Mouse (Mus musculus): ENCODE measurements around the gene Cox20. TPM values are rescaled to one million over a fixed set of nuclear protein-coding genes. Genes with fewer than 3 reads are reported as not detected.

Cox20 gene
- polyA plus RNA-seq, 1 experiment from 2014 or later = 124 TPM

GRCm38 (mm10) chr1:178303425-178303824 lies 15.5 kb upstream of the Cox20 start:
- WGBS = 24% methylated on average over 3 of the region's 3 CpGs
- Histone ChIP-seq H3K4me1 (no peaks in the 10 kb centered on the region), H3K27me3 (no peaks in the 10 kb centered on the region), H3K9ac (no peak overlapping the region), H3K4me2 (no peak overlapping the region), H3K36me3 (no peaks in the 10 kb centered on the region), H3K9me3 (no peaks in the 10 kb centered on the region), H3K27ac (no peak overlapping the region), H3K4me3 (no peak overlapping the region)
- peak; percentile 48; the same call in 1 of the 2 replicates for ATAC-seq (ENCODE audit: borderline replicate concordance, extremely low read depth, low FRiP score, low TSS enrichment)

- Histone ChIP-seq H3K27me3 (no peaks in the 10 kb centered on the region), H3K27ac (no peak overlapping the region), H3K9ac (no peak overlapping the region), H3K4me3 (no peak overlapping the region), H3K36me3 (no peaks in the 10 kb centered on the region), H3K4me1 (no peaks in the 10 kb centered on the region), H3K9me3 (no peaks in the 10 kb centered on the region), H3K4me2 (no peak overlapping the region)
- WGBS = 34% methylated on average over 2 of the region's 2 CpGs
- ATAC-seq (ENCODE audit: borderline replicate concordance, extremely low read depth, low FRiP score, low TSS enrichment) = no peak
Measured at GRCm38 (mm10) chr1:178309487-178309886, 9.4 kb upstream of the Cox20 start.

DNA sequence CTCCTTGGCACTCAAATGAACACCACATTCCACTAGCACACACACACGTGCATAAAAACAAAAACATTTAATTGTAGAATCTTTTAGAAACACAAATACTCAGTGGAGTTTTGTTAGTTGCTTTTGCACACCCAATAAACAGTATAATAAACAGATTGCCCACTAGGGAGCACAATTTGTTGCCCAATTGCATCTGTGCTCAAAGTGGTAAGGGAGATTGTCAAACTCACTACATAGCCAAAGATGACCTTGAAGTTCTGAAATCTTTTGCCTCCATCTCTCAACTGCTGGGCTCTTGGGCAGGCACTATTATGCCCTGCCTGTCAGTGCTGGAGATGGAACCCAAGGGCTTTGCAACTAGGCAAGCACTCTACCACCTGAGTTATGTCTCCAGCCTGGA lies 8.8 kb upstream of the Cox20 start:
- Histone ChIP-seq H3K4me3 (no peak overlapping the region), H3K9ac (no peak overlapping the region), H3K4me1 (no peaks in the 10 kb centered on the region), H3K9me3 (no peaks in the 10 kb centered on the region), H3K4me2 (no peak overlapping the region), H3K36me3 (no peaks in the 10 kb centered on the region), H3K27ac (no peak overlapping the region), H3K27me3 (no peaks in the 10 kb centered on the region)
- ATAC-seq (ENCODE audit: borderline replicate concordance, extremely low read depth, low FRiP score, low TSS enrichment) = no peak
- 65% methylated on average over 1 of the region's 1 CpGs for WGBS

GRCm38 (mm10) chr1:178313039-178313597 lies 5.8 kb upstream of the Cox20 start:
- Histone ChIP-seq H3K27ac (no peak overlapping the region), H3K4me2 (no peak overlapping the region), H3K9me3 (no peaks in the 10 kb centered on the region), H3K4me1 (peaks cover 7% of the 10 kb centered on the region), H3K9ac (no peak overlapping the region), H3K36me3 (no peaks in the 10 kb centered on the region), H3K27me3 (no peaks in the 10 kb centered on the region), H3K4me3 (no peak overlapping the region)
- WGBS = 92% methylated on average over 1 of the region's 1 CpGs
- no peak for ATAC-seq (ENCODE audit: borderline replicate concordance, extremely low read depth, low FRiP score, low TSS enrichment)

DNA sequence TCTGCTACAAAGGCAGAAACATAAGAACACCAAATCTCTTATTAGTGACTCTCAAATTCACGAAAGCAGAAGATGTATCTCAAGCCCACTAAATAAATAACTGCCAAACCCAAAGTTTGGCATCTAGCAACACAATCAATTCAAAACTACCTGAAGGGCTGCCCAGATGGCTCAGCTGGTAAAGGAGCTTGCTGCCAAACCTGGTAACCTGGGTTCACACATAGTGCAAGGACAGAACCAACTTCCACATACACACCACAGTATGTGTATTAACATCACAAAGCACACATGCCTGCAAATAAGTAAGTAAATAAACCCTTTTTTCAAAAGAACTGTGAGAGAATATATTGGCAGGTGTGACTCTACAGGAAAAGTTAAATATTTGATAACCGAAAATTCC lies 4.7 kb upstream of the Cox20 start:
- Histone ChIP-seq H3K36me3 (no peaks in the 10 kb centered on the region), H3K4me2 (no peak overlapping the region), H3K9me3 (no peaks in the 10 kb centered on the region), H3K9ac (no peak overlapping the region), H3K27ac (no peak overlapping the region), H3K4me3 (no peak overlapping the region), H3K27me3 (no peaks in the 10 kb centered on the region), H3K4me1 (peaks cover 7% of the 10 kb centered on the region)
- WGBS = 78% methylated on average over 2 of the region's 2 CpGs
- ATAC-seq (ENCODE audit: borderline replicate concordance, extremely low read depth, low FRiP score, low TSS enrichment) = no peak

- peaks cover 24% of the 10 kb centered on the region for H3K4me1 ChIP-seq
- peak overlapping the region; percentile 68 for H3K4me2 ChIP-seq
- WGBS = 30% methylated on average over 10 of the region's 10 CpGs
- H3K9ac ChIP-seq = peak overlapping the region; percentile 86
- peak overlapping the region; percentile 99 for H3K27ac ChIP-seq
- no peaks in the 10 kb centered on the region for H3K27me3 ChIP-seq
- H3K36me3 ChIP-seq = peaks cover 12% of the 10 kb centered on the region
- peak overlapping the region; percentile 61 for H3K4me3 ChIP-seq
- ATAC-seq (ENCODE audit: borderline replicate concordance, extremely low read depth, low FRiP score, low TSS enrichment) = no peak
- H3K9me3 ChIP-seq = no peaks in the 10 kb centered on the region
Measured at GRCm38 (mm10) chr1:178317275-178318001, 1.5 kb upstream of the Cox20 start.

GRCm38 (mm10) chr1:178318002-178318388 lies 935 bp upstream of the Cox20 start:
- peak; percentile 61 for ATAC-seq (ENCODE audit: borderline replicate concordance, extremely low read depth, low FRiP score, low TSS enrichment)
- WGBS = under 1% methylated on average over 17 of the region's 17 CpGs

GRCm38 (mm10) chr1:178319295-178320037 lies 536 bp downstream of the Cox20 start:
- Histone ChIP-seq H3K4me1 (peaks cover 32% of the 10 kb centered on the region), H3K27ac (peak overlapping the region; percentile 99), H3K4me2 (peak overlapping the region; percentile 68), H3K4me3 (peak overlapping the region; percentile 61), H3K9me3 (no peaks in the 10 kb centered on the region), H3K27me3 (no peaks in the 10 kb centered on the region), H3K36me3 (peaks cover 28% of the 10 kb centered on the region), H3K9ac (peak overlapping the region; percentile 86)
- under 1% methylated on average over 12 of the region's 12 CpGs for WGBS
- ATAC-seq (ENCODE audit: borderline replicate concordance, extremely low read depth, low FRiP score, low TSS enrichment) = peak; percentile 16; the same call in 1 of the 2 replicates

More at GRCm38 (mm10) chr1:178318002-178318388, 935 bp upstream of the Cox20 start:
- Histone ChIP-seq H3K36me3 (peaks cover 17% of the 10 kb centered on the region), H3K4me3 (peak overlapping the region; percentile 61), H3K27me3 (no peaks in the 10 kb centered on the region), H3K27ac (peak overlapping the region; percentile 99), H3K4me1 (peaks cover 28% of the 10 kb centered on the region), H3K9me3 (no peaks in the 10 kb centered on the region), H3K4me2 (peak overlapping the region; percentile 68), H3K9ac (peak overlapping the region; percentile 86)

DNA sequence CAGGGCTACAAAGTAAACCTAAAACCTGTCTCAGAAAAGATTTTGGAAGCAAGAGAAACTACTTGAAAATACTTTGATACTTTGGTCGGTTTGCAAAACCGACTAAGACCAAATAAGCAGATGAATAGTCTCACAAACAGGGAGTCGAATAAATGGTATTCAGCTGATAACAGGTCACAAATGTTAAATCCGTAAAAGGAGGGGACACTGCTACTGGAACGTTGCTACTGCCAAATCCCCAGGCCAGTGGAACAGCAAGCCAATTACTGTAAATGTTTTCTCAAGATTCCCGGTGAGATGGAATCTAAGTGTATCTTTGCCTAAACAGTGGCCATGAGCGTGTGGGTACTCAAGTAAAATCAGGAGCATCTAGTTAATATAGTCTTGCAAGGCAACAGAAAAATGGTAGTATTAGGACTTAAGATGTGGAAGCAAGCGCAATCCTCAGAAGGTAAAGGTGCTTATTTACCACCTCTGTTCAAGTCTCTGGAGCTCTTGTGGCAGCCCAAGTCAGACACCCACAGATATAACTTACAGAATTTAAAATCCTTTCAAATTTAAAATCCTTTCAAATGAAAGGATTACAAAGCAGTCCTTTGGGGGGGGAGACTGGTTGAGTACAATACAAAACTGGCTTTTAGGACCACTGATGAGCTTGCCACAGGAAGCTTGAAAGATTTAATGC lies 1.2 kb downstream of the Cox20 start:
- ATAC-seq (ENCODE audit: borderline replicate concordance, extremely low read depth, low FRiP score, low TSS enrichment) = no peak
- H3K36me3 ChIP-seq = peaks cover 35% of the 10 kb centered on the region
- peak overlapping the region; percentile 86 for H3K9ac ChIP-seq

DNA sequence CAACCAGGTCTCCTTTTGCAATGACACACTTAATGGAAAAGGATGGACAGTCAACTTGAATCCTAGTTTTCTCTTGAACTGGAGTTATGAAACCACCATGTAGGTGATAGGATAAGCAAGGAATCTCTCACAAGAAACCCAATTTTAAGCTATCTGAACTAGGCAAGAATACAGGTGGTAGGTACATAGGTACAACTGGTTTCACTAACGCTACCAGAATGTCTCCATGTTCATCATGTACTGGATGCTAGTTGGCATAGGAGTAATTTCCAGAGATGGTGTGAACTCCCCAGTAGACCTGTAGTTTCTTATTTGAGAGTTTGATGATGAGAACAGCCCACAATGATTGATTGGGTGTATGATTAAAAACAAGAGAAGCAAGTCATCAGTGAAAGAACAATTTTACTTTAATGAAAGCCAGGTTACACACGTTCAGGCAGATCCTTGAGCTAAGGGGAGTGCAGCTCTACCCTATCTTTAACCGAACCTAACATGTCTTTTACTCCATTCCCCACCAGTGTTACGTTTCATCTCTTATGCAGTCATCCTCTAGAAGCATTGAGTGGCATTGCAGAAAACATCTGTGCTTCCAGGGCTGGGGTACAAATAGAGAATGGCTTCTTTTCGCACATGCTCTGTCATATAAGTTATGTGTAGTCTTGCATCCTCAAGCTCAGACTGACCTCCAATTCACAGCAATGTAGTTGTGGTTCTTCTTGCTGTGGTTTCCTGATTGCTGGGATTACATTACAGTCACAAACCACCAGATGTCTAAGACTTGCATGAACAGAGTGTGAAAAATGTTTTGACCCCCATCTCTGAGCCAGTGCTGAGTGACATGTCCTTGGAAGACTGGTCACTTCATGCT lies 2.0 kb downstream of the Cox20 start:
- Histone ChIP-seq H3K36me3 (peaks cover 40% of the 10 kb centered on the region), H3K27ac (no peak overlapping the region)

More for the DNA sequence above, 1.2 kb downstream of the Cox20 start:
- peak overlapping the region; percentile 99 for H3K27ac ChIP-seq
- H3K4me1 ChIP-seq = peaks cover 32% of the 10 kb centered on the region
- 12% methylated on average over 8 of the region's 8 CpGs for WGBS
- no peaks in the 10 kb centered on the region for H3K9me3 ChIP-seq
- H3K4me3 ChIP-seq = peak overlapping the region; percentile 61
- H3K27me3 ChIP-seq = no peaks in the 10 kb centered on the region
- peak overlapping the region; percentile 68 for H3K4me2 ChIP-seq

More for the DNA sequence above, 2.0 kb downstream of the Cox20 start:
- no peak for ATAC-seq (ENCODE audit: borderline replicate concordance, extremely low read depth, low FRiP score, low TSS enrichment)
- peaks cover 32% of the 10 kb centered on the region for H3K4me1 ChIP-seq
- WGBS = 32% methylated on average over 5 of the region's 5 CpGs
- H3K9me3 ChIP-seq = no peaks in the 10 kb centered on the region
- no peaks in the 10 kb centered on the region for H3K27me3 ChIP-seq
- peak overlapping the region; percentile 68 for H3K4me2 ChIP-seq
- H3K4me3 ChIP-seq = peak overlapping the region; percentile 61
- H3K9ac ChIP-seq = peak overlapping the region; percentile 86; the same call in 1 of the 2 replicates

Measured in lung, embryonic 15.5 days (tissue).